Mouse (Mus musculus) retina, postnatal 7 days (tissue): ENCODE measurements around the gene Slc43a2.
A peak's percentile ranks its signal among the peaks of the same experiment; 100 is the strongest.
"Not testable (repeated sequence)": the region's sequence is repeated elsewhere in the genome, so short reads cannot be mapped to it uniquely, and the experiment has no call there.

Experiments used
- DNase-seq: peaks from one replicate; pipeline ENCODE4 v3.0.0-alpha.2; 2012; ENCODE audit warnings: low read depth, low spot score

Slc43a2 gene

DNA sequence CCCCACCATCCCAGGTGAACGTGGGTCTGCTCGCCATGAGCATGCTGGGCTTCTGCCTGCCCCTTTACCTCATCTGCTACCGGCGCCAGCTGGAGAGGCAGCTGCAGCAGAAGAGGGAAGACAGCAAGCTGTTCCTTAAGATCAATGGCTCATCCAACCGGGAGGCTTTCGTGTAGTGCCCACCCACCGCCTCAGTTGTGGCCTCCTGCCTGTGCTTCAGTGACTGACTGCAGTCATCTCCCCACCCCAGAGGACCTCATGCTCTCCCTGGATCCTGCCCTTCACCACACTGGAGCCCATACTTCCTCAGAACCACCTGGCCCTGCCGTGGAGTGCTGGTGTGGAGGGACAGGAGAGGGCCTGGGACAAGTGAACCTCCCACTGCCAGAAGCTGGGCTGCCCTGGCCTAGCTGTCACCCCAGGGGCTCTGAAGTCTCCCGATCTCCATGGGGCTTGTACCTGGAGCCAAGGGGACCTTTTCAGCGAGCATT is 40.9 kb downstream of the Slc43a2 start:
- DNase-seq = no peak

DNA sequence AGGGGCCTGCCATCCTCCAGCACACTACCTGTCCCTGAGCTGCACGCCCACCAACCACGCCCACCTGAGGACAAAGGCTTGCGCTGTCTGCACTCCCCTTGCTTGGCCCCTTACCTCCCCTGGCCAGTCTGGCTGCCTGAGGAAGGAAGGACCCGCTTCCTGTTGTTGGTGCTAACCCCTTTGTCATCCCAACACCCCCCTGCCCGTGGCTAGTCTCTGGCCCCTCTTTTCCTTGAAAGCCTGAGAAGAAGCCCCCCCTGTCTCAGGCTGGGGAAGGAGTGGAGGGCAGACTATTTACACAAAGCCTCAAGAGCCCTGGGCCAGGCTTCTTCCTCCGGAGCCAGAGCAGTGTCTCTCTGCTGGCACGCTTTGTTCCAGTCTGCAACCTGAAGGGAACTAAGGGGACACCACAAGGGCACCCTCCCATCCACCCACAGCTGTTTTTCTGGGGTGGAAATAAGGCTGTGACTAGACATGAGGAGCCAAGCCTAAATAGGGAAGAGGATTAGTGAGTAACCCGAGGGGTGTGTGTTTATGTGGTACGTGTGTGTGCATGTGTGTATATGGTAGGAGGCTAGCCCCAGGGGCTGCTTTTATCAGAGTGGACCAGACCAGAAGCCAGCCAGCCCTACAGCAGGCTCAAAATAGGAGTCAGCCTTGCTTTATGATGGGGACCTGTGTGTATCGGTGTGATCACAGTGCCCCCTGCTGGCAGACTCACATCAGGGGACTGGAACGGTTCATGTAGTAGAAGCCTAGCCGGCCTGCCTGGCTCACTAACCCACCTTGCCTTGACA is 41.6 kb downstream of the Slc43a2 start:
- peak; percentile 85 for DNase-seq

DNA sequence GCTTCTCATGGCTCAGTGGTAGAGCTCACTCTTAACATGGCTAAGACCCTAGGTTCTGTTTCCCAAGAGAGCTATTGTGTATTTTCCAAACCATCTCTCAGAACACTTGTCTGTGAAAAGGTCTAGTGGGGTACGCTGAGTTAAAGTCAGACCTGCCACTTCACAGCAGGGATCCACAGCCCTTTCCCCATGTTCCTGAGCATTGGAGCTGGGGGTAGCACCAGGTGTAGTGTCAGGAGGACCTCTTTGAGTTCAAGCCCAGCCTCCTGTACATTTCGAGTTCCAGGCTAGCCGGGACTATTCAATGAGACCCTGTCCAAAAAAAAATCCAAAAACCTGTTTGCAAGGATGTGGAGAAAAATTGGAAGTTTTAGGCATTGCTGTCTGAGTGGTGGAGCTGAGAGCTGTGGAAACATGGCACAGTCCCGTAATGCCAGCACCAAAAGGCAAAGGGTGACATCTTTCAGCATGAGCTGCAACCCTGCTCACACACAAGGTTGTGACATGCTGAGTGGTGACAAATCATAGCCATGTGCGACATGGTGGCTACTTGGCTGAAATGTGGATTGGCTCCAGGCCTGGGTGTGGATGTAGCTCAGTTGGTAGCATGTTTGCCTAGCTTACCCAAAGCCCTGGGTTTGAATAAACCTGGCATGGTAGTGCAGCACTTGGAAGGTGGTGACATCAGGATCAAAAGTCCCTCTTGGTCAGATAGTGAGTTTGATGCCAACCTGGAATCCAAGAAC is 43.1 kb downstream of the Slc43a2 start:
- no peak for DNase-seq

DNA sequence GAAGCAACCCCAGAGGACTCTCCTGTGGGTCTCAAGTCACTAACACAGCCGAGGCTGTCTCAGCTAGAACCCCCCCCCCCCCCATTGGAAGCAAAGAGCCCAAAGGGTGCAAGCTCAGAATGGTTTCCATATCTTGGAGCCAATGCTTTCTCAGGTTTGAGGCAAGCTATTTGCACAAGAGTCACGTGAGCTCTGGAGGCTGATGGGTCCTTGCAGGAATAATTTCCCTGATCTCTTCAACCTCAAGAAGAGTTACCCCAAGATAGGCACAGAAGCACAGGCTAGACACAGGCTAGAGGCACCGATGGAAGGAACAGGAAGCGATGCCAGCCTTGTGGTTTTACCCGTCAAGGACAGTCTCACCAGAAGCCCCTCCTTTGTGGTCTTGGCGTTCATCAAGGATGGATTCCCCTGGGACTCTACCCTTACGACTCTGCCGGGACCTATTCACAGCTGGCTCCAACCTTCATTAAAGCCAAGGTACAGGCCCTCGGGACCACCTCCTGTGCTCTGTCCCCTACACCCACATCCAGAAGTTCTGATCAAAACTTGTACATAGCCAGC is 44.1 kb downstream of the Slc43a2 start:
- DNase-seq = no peak

DNA sequence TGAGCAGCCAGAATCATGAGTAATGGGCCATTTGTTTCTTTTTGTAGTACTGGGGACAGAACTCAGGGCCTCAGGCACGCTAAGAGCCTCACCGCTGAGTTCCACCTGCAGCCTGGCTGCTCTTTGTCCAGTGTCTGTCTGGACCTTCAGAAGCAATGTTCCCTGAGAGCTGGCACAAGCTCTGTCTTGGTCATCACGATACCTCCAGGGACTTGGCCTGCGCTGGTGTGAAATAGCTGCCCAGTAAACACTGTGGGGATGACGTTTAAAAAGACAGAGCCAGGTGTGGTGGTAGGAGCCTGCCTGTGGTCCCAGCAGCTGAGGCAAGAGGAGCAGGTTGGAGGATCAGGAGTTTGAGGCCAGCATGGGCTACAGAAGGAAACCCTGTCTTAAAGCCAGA is 47.1 kb downstream of the Slc43a2 start:
- no peak for DNase-seq

DNA sequence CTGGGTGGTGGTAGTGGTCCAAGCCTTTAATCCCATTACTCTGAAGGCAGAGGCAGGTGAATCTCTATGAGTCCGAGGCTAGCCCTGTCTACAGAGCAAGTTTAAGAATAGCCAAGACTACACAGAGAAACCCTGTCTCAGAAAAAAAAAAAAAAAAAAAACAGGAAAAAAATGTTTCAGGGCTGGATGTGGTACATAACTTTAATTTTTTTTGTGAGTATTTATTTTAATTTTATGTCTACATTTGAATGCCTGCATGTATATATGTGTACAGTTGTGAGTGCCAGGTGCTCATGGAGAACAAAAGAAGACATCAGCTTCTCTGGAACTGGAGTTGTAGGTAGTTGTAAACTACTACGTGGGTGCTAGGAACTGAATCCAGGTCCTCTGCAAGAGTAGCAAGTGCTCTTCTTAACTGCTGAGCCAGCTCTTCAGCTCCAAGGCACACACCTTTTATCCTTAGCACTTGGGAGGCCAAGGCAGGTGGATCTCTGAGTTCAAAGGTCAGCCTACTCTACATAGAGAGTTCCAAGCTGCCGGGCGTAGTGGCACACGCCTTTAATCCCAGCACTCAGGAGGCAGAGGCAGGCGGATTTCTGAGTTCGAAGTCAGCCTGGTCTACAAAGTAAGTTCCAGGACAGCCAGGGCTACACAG is 50.1 kb downstream of the Slc43a2 start:
- no peak for DNase-seq

DNA sequence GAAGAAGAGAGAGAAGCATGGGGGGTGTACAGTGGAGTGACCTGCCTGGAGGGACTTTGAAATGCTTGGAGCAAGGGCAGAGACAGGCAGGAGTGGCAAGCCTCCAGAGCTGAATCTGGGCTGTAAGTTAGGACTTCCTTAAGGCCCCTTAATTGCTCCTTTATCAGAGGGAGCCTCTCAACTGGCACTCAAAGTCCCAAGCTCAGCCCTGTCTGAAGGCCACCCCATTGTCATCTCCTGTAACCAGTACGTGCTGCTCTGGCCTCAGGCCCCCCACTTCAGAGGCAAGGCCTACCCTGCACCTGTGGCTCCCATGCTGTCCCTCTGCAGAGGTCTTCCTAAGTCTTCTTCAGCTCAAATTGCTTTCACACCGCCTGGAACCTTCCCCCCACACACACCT is 52.0 kb downstream of the Slc43a2 start:
- DNase-seq = no peak

DNA sequence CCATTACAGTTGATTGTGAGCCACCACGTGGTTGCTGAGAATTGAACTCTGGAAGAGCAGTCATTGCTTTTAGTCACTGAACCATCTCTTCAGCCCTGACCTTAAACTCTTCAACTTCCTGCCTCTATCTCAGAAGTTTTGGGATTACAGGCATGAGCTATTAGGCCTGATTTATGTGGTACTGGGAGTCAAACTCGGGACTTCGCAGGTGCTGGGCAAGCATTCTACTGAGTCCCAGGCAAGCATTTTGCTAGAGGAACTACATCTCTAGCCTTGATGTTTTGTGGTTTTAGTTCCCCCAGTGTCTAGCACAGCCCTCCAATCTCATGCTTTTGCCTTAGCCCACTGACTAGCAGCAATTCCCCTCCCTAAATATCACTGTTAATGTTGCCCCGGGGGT is 53.6 kb downstream of the Slc43a2 start:
- no peak for DNase-seq

DNA sequence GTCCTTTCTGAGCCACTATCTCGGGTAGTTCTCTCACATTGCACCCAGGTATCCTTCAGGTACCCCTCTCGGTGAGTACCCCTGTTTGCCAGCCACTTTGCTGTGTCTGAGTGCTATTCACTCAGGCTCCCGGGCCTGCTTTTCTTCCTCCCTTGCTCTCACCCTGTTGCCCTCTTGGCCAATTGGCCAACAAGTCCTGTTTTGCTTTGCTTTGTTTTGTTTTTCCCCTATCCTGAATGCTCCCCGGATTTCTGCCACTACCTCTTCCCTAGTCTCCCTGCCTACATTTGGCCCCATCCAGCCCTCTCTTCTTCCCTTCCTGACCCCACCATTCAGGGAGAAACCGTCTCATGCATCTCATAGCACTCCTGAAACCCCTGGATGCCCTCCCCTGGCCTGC is 54.5 kb downstream of the Slc43a2 start:
- no peak for DNase-seq

DNA sequence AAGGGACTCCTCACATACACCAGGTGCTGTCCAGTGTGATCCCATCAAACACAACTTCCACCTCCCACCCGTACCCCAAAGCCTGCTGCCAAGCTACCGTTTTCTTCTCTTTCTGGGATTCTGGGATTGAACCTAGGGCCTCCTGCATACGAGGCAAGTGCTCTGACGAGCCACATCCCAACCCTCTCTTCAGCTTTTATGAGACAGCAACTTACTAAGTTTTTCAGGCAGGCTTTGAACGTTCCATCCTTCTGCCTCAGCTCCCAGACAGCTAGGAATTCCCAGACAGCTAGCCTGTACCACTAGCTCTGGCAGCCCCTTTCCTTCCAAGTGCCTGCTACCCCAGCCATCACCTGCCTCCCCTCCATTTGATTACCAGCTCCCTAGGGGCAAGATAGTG is 55.5 kb downstream of the Slc43a2 start:
- DNase-seq = no peak

DNA sequence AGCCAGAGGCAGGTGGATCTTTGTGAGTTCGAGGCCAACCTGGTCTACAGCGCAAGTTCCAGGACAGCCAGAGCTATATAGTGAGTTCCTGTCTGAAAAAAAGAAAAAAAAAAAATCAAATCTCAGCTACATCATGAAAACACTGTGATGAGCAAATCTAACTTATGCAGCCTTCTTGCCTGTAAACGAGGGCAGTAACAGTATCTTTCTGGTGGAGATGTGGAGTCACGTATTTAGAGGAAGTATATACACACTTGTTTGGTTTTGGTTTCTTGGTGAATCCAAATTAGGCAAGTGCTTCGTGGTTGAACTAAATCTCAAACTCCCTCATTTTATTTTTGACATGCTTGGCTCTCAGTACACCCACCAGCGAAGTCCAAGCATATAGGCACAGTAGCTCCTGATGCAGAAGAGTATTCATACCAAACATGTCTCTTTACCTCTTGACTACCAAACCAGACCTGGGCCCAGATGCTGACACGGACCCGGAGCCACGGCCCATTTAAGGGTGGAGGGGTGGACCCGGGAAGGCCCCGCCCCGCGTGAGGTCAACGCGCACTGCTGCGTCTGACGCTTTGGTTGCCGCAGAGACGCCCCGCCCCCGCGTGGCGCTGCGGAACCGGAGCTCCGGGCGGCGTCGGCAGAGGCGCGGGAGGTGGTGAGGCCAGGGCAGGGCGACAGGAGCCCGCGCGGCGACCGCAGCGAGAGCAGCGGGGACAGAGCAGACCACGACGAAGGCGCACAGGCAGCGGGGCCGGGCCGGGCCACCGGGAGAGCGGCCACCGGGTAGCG is 56.2 kb downstream of the Slc43a2 start, which contains the start of gene Pitpna:
Pitpna (plus strand) TSS at position 605 of the 792 bp plus-strand sequence.
- DNase-seq = peak; percentile 81

DNA sequence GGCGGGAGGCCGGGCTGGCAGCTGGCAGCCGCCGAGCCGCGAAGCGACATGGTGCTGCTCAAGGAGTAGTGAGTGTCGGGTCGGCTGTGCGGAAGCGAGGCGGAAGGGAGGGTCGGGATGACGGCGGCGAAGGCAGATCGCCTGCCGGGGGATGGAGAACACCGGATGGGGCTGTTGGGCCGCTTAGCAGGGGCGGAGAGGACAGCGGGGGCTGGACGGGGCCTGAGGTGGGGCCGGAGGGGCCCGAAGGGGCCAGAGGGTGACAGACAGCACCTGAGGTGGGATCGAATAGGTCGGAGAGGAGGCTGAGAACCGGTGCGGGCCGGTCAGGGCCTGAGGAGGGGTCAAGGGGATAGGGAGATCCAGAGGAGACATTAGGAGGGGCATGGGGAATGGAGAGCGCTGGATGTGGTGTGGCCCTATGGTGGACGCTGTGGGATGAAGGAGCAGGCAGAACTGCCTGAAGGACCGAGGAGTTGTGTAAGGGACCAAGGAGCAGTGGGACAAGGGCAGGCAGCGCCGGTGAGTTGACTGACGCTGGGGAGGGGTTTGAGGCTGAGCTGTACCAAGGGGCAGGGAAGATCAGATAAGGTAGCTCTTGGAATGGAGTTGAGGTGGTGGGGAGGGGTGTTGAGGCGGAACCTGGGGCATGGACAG is 56.9 kb downstream of the Slc43a2 start:
- DNase-seq = no peak

DNA sequence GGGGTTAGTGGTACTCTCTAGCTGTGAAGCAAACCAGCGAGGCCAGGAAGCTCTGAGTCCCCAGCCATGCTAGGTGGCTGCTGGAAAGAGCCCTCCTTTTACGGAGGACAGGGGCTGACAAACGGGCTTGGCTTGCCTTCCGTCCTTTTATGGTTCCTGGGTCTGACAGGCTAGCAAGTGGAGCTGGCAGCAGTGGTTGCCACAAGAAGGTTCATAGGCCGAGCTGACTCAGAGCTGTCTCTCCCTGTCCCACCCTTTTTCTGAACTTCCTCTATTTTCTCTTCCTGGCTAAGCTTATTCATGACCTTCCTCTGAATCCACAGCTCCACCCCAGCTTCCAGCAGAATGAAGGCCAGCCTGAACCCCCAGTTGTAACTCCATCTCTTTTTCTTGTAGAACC is 61.1 kb downstream of the Slc43a2 start:
- no peak for DNase-seq

DNA sequence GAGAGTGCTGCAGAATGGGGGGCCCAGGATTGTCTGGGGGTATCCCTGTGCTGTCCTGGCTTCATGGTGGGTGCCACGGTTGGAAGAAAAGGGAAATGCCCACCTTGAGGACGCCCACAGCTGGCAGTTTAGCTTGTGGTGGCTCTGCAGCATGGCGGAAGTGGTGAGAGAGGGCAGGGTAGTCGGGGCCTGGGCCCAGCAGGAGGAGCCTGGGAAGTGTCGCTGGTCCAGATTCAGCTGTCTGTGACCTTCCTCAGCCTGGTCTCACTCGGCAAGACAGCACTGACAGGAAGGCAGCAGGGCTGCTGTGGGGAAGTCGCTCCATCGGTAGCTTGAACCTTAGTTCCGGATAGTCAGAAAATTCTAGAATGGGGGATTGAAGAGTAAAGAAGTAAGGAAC is 62.9 kb downstream of the Slc43a2 start:
- no peak for DNase-seq

DNA sequence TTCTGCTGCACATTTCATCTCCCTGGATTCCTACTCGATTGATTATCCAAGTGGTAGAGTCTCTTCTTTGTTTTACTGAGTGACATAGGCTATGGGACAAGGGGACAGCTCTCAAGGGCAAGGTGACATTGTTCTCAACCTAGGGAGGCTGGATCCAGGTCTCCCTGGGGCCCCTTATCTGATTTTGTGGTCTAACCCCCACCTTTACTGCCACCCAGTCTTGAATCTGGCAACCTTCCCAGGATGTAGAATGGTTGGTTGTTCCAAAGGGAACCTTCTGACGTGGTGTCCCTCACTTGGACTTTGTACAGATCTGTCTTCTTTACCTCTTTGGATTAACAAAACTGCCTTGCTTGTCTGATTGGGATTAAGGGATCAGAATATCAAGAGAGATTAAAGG is 63.9 kb downstream of the Slc43a2 start:
- no peak for DNase-seq

DNA sequence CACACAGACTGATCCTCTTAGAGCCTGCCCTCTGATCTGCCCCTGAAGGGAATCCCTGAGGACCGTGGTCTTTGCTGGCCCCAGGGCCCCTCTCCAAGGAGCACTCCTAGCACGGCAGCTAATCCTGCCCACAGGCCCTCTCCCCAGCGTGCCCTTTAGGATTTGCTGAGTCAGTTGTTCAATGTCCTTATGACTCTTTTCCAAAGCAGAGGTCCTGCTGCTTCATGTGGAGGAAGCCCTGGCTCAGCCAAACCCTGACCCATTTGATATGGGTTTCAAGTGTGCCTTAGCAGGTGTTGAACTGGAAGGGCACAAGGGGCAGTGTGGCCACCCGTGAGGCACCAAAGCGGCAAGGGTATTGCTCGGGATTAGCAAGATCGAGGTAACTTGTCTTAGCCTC is 64.3 kb downstream of the Slc43a2 start:
- peak; percentile 42 for DNase-seq

DNA sequence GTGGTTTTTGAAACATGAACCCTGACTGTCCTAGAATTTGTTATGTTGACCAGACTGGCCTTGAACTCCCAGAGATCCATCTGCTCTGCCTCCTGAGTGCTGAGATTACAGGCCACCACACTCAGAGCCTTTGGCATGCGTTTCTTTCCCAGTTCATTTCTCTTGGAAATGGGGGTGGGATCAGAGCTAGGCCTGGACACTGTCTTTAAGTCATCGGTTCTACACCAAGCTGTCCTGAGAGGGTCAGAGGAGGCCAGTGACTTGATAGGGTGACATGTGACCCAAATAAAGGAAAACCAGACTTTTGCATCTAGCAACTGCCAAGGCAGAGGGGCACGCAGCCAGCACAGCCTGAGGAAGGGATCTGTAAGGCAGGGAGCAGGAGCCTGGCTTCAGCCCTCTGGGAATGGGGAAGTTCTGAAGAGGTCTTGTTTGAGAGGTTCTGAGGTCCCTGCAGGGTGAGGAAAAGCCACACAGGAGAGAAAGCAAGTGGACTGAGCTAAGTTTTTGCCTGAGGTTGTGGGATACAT is 65.3 kb downstream of the Slc43a2 start:
- no peak for DNase-seq

DNA sequence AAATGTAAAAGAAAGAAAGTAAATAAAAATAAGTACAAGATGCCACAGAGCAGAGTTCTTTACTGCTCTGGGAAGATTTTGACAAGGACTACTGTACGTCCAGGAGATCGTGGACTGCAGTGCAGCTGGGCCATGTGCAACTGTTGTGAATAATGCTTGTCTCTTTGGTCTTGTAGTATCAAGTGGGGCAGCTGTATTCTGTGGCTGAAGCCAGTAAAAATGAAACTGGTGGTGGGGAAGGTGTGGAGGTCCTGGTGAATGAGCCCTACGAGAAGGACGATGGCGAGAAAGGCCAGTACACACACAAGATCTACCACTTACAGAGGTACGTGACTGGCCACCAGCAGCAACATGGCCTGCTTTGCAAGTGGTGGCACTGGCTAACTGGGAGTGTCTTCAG is 66.5 kb downstream of the Slc43a2 start:
- no peak for DNase-seq

DNA sequence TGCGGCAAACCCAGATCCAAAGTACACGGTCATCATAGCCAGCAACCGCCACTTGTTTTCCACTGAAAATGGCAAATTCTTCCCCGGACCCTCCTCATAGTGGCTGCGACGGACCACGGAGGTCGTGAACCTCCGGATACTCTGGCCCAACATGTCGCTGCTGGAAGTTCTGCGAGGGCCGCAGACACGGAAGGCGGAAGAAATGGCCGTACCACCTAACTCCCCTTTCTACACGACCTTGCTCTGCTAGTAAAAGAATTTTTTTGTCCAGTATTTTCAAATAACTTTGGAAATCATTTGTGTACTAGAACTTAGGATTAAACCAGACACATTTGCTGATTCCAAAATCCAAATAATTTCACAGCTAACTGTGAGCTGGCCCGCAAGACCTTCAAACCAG is 68.3 kb downstream of the Slc43a2 start:
- DNase-seq = not testable (repeated sequence)

DNA sequence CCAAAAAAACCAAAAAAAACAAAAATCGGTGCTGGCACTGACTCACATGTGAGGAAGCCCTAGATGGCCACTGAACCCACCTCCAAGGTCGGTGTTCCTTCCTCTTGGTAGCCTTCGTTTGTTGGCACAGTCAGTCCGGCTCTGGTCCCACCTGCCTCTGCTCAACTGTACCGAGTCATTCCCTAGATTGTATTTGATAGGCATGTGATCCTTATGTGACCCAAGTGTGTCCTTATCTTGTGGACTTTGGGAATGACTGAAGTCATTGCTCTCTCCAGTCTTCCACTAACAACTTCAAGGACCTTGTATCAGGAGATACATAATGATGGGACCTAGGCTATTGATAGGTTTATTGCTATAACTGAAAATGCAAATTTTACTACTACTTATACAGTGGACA is 73.3 kb downstream of the Slc43a2 start:
- DNase-seq = no peak
